Mouse (Mus musculus): ENCODE measurements around the gene Ptprr. TPM values are rescaled to one million over a fixed set of nuclear protein-coding genes. Genes with fewer than 3 reads are reported as not detected.

Gene Ptprr
- polyA plus RNA-seq, 1 experiment from 2014 or later: 14.6 TPM

DNA sequence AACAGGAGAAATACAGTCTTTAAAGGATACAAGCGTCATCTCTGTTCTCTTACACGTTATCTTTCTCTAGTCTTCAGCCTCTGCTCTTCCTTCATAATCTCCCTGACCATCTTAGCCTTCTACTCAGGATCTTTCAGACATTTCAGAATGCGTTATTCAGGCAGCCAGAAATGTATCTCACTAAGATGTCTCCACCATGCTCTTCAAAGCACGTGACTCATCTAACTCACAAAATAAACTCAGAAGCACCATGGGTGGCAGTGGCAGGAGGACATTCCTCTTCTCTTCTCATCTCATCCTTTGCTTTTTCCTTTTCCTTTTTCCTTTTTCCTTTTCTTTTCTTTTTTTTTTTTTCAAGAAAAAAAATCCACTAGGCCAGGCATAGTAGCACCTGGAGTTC, 241.3 kb downstream of the Ptprr start:
- Histone ChIP-seq H3K9me3 (ENCODE audit: control insufficient read depth, low read length) (no peaks in the 10 kb centered on the region), H3K9ac (ENCODE audit: low read length) (no peak overlapping the region), H3K27ac (ENCODE audit: low read depth, low read length) (no peak overlapping the region), H3K4me3 (ENCODE audit: low read depth, low read length) (no peak overlapping the region), H3K27me3 (ENCODE audit: control insufficient read depth, insufficient read depth, low read length) (no peaks in the 10 kb centered on the region), H3K4me2 (ENCODE audit: low read depth) (no peak overlapping the region), H3K36me3 (ENCODE audit: control insufficient read depth, insufficient read depth, low read length) (no peaks in the 10 kb centered on the region), H3K4me1 (ENCODE audit: control insufficient read depth, insufficient read depth, low read length) (no peaks in the 10 kb centered on the region)
- DNase-seq (ENCODE audit: low spot score) (no peak), ATAC-seq (ENCODE audit: insufficient read depth, low FRiP score, low TSS enrichment) (no peak)
- WGBS: 80% methylated on average over 4 of the region's 4 CpGs

GRCm38 (mm10) chr10:116260658-116261433, 242.8 kb downstream of the Ptprr start:
- Histone ChIP-seq H3K9me3 (ENCODE audit: control insufficient read depth, low read length) (no peaks in the 10 kb centered on the region), H3K27me3 (ENCODE audit: control insufficient read depth, insufficient read depth, low read length) (no peaks in the 10 kb centered on the region), H3K4me3 (ENCODE audit: low read depth, low read length) (no peak overlapping the region), H3K27ac (ENCODE audit: low read depth, low read length) (no peak overlapping the region), H3K9ac (ENCODE audit: low read length) (no peak overlapping the region), H3K36me3 (ENCODE audit: control insufficient read depth, insufficient read depth, low read length) (no peaks in the 10 kb centered on the region), H3K4me1 (ENCODE audit: control insufficient read depth, insufficient read depth, low read length) (no peaks in the 10 kb centered on the region), H3K4me2 (ENCODE audit: low read depth) (no peak overlapping the region)
- WGBS: 80% methylated on average over 13 of the region's 13 CpGs
- ATAC-seq (ENCODE audit: insufficient read depth, low FRiP score, low TSS enrichment) (no peak), DNase-seq (ENCODE audit: low spot score) (no peak)

DNA sequence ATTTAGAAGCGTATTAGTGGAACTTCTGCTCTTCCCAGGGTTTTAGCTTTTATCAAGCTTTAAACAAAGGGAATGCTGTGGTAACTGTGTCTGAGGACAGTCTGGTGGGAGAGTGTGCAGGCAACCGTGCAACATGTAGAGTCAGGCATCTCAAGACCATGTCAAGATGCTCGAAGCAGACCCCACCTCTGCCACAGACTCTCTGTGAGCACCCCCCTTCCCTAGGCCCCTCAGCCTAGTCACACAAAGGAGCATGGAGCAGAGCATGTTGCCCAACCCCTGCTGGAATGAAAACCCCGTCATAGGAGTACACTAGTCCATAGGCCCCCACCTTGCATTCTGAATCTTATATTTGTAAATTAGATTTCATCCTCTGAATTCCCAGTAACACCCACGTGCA, 243.5 kb downstream of the Ptprr start:
- no peak for ATAC-seq (ENCODE audit: insufficient read depth, low FRiP score, low TSS enrichment)
- no peak overlapping the region for H3K4me3 ChIP-seq (ENCODE audit: low read depth, low read length)
- no peak overlapping the region for H3K27ac ChIP-seq (ENCODE audit: low read depth, low read length)
- no peaks in the 10 kb centered on the region for H3K9me3 ChIP-seq (ENCODE audit: control insufficient read depth, low read length)
- no peak for DNase-seq (ENCODE audit: low spot score)
- no peaks in the 10 kb centered on the region for H3K4me1 ChIP-seq (ENCODE audit: control insufficient read depth, insufficient read depth, low read length)
- no peaks in the 10 kb centered on the region for H3K27me3 ChIP-seq (ENCODE audit: control insufficient read depth, insufficient read depth, low read length)
- 84% methylated on average over 5 of the region's 5 CpGs for WGBS
- no peaks in the 10 kb centered on the region for H3K36me3 ChIP-seq (ENCODE audit: control insufficient read depth, insufficient read depth, low read length)
- H3K4me2 ChIP-seq (ENCODE audit: low read depth): no peak overlapping the region
- H3K9ac ChIP-seq (ENCODE audit: low read length): no peak overlapping the region

GRCm38 (mm10) chr10:116264521-116264920, 246.5 kb downstream of the Ptprr start:
- Histone ChIP-seq H3K4me2 (ENCODE audit: low read depth) (no peak overlapping the region), H3K9ac (ENCODE audit: low read length) (no peak overlapping the region), H3K4me1 (ENCODE audit: control insufficient read depth, insufficient read depth, low read length) (no peaks in the 10 kb centered on the region), H3K4me3 (ENCODE audit: low read depth, low read length) (no peak overlapping the region), H3K9me3 (ENCODE audit: control insufficient read depth, low read length) (no peaks in the 10 kb centered on the region), H3K27ac (ENCODE audit: low read depth, low read length) (no peak overlapping the region), H3K36me3 (ENCODE audit: control insufficient read depth, insufficient read depth, low read length) (no peaks in the 10 kb centered on the region), H3K27me3 (ENCODE audit: control insufficient read depth, insufficient read depth, low read length) (no peaks in the 10 kb centered on the region)
- WGBS: 87% methylated on average over 11 of the region's 11 CpGs
- DNase-seq (ENCODE audit: low spot score) (no peak), ATAC-seq (ENCODE audit: insufficient read depth, low FRiP score, low TSS enrichment) (no peak)

GRCm38 (mm10) chr10:116266561-116267433, 248.8 kb downstream of the Ptprr start:
- WGBS: 84% methylated on average over 15 of the region's 15 CpGs
- no peak overlapping the region for H3K9ac ChIP-seq (ENCODE audit: low read length)
- H3K27me3 ChIP-seq (ENCODE audit: control insufficient read depth, insufficient read depth, low read length): no peaks in the 10 kb centered on the region
- DNase-seq (ENCODE audit: low spot score): no peak
- no peak overlapping the region for H3K4me2 ChIP-seq (ENCODE audit: low read depth)
- H3K36me3 ChIP-seq (ENCODE audit: control insufficient read depth, insufficient read depth, low read length): no peaks in the 10 kb centered on the region
- no peaks in the 10 kb centered on the region for H3K4me1 ChIP-seq (ENCODE audit: control insufficient read depth, insufficient read depth, low read length)
- H3K27ac ChIP-seq (ENCODE audit: low read depth, low read length): no peak overlapping the region
- no peak for ATAC-seq (ENCODE audit: insufficient read depth, low FRiP score, low TSS enrichment)
- no peaks in the 10 kb centered on the region for H3K9me3 ChIP-seq (ENCODE audit: control insufficient read depth, low read length)
- no peak overlapping the region for H3K4me3 ChIP-seq (ENCODE audit: low read depth, low read length)

DNA sequence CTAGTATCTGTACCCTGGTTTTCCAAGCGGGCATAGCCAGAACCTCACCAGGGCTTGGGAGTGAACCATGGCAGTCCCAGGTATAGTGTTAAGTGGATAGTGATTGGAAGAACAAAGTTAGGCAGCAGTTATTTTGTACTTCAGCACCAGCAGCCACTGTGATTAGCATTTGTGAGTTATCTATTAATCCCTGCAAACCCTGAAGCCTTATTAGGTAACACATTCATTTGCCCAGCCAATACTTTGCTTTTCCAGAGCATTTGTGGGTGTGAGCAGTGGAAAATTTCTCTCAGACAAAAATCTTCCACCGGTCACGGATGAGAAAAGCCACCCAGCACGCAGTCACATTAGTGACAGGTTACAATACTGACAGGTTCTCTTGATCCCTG, 249.4 kb downstream of the Ptprr start:
- Histone ChIP-seq H3K9ac (ENCODE audit: low read length) (no peak overlapping the region), H3K9me3 (ENCODE audit: control insufficient read depth, low read length) (no peaks in the 10 kb centered on the region), H3K27ac (ENCODE audit: low read depth, low read length) (no peak overlapping the region), H3K4me2 (ENCODE audit: low read depth) (no peak overlapping the region), H3K27me3 (ENCODE audit: control insufficient read depth, insufficient read depth, low read length) (no peaks in the 10 kb centered on the region), H3K4me3 (ENCODE audit: low read depth, low read length) (no peak overlapping the region), H3K36me3 (ENCODE audit: control insufficient read depth, insufficient read depth, low read length) (no peaks in the 10 kb centered on the region), H3K4me1 (ENCODE audit: control insufficient read depth, insufficient read depth, low read length) (no peaks in the 10 kb centered on the region)
- ATAC-seq (ENCODE audit: insufficient read depth, low FRiP score, low TSS enrichment): no peak
- WGBS: 80% methylated on average over 4 of the region's 4 CpGs
- DNase-seq (ENCODE audit: low spot score): no peak

- Histone ChIP-seq H3K4me1 (ENCODE audit: control insufficient read depth, insufficient read depth, low read length) (no peaks in the 10 kb centered on the region), H3K9me3 (ENCODE audit: control insufficient read depth, low read length) (no peaks in the 10 kb centered on the region), H3K27me3 (ENCODE audit: control insufficient read depth, insufficient read depth, low read length) (no peaks in the 10 kb centered on the region), H3K36me3 (ENCODE audit: control insufficient read depth, insufficient read depth, low read length) (no peaks in the 10 kb centered on the region), H3K27ac (ENCODE audit: low read depth, low read length) (no peak overlapping the region), H3K9ac (ENCODE audit: low read length) (no peak overlapping the region), H3K4me3 (ENCODE audit: low read depth, low read length) (no peak overlapping the region), H3K4me2 (ENCODE audit: low read depth) (no peak overlapping the region)
- 68% methylated on average over 4 of the region's 4 CpGs for WGBS
- no peak for DNase-seq (ENCODE audit: low spot score)
- ATAC-seq (ENCODE audit: insufficient read depth, low FRiP score, low TSS enrichment): no peak
Measured at GRCm38 (mm10) chr10:116268343-116268742, 250.3 kb downstream of the Ptprr start.

DNA sequence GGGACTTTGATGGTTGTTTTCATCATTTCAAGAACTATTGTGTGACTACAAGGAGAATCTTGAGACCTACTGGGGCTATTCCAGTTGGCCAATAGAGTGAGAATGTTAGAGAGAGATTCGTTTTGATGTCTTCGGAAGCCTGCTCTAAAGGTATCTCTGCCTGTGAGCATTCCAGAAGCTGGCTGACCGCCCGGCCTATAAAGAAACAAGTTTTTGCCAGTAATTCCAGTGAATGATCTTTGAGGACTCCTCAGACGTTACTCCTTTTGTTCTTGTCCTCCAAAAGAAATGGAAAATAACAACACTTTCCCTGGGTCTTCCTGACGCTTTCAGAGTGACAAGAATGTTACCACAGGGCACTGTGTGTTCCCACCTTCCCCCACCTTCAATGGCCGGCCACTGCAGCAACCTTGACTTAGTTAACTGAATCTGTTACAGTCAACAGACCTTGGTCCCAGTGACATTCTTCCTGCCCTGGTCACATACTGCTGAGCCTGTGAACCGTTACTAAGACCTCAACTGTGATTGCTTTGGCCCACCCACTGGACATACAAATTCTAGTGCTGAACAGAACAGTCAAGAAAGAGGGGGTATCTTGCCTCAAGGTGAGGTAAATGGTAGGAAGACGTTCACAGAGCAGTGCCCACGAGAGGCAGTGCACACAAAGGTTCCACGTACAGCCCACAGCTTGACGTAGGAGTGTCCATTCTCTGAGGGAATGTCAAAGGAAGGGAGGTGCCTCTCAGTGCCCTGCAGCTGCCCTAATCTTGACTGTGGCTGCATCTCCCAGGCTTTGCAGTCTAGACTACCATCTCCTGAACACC, 252.8 kb downstream of the Ptprr start:
- 84% methylated on average over 12 of the region's 12 CpGs for WGBS
- Histone ChIP-seq H3K27ac (ENCODE audit: low read depth, low read length) (no peak overlapping the region), H3K4me2 (ENCODE audit: low read depth) (no peak overlapping the region), H3K4me1 (ENCODE audit: control insufficient read depth, insufficient read depth, low read length) (no peaks in the 10 kb centered on the region), H3K9ac (ENCODE audit: low read length) (no peak overlapping the region), H3K27me3 (ENCODE audit: control insufficient read depth, insufficient read depth, low read length) (no peaks in the 10 kb centered on the region), H3K36me3 (ENCODE audit: control insufficient read depth, insufficient read depth, low read length) (no peaks in the 10 kb centered on the region), H3K9me3 (ENCODE audit: control insufficient read depth, low read length) (no peaks in the 10 kb centered on the region), H3K4me3 (ENCODE audit: low read depth, low read length) (no peak overlapping the region)
- no peak for DNase-seq (ENCODE audit: low spot score)
- ATAC-seq (ENCODE audit: insufficient read depth, low FRiP score, low TSS enrichment): no peak

All from neural tube, embryonic 11.5 days (tissue).